Mouse (Mus musculus): ENCODE measurements at regions not wholly inside any gene's neighbourhood (a gene's known extent, or its start where the extent isn't known, plus 50 kb on each side); places are given as distances from the start of the nearest gene placed in this dataset.

- ATAC-seq (ENCODE audit: extremely low read depth, insufficient number of reproducible peaks, low FRiP score, poor library complexity, severe bottlenecking), result no peak
- Histone ChIP-seq H3K36me3 (replicated peaks) (no peaks in the 10 kb centered on the region), H3K4me3 (ENCODE audit: low read depth, low read length) (no peak overlapping the region), H3K9me3 (replicated peaks) (peaks cover 31% of the 10 kb centered on the region), H3K4me1 (ENCODE audit: insufficient read depth, low read depth, low read length) (no peaks in the 10 kb centered on the region), H3K27me3 (ENCODE audit: insufficient read depth, low read length) (no peaks in the 10 kb centered on the region)
- no peak for TF ChIP-seq GATA2 (IDR thresholded peaks at IDR 0.05; ENCODE audit: borderline replicate concordance, low read depth, low read length)
- no peak for DNase-seq (ENCODE audit: low spot score)
Measured at GRCm38 (mm10) chr12:27538210-27538609, 195.8 kb upstream of the Sox11 start.

GRCm38 (mm10) chr12:27537507-27537906 lies 195.1 kb upstream of the Sox11 start:
- Histone ChIP-seq H3K27me3 (ENCODE audit: insufficient read depth, low read length) (no peaks in the 10 kb centered on the region), H3K4me1 (ENCODE audit: insufficient read depth, low read depth, low read length) (no peaks in the 10 kb centered on the region), H3K36me3 (replicated peaks) (no peaks in the 10 kb centered on the region), H3K4me3 (ENCODE audit: low read depth, low read length) (no peak overlapping the region), H3K9me3 (replicated peaks) (peaks cover 30% of the 10 kb centered on the region)
- no peak for TF ChIP-seq POLR2AphosphoS5 (IDR thresholded peaks at IDR 0.05; ENCODE audit: insufficient replicate concordance, low read depth, low read length)
- no peak for TF ChIP-seq CTCF (IDR thresholded peaks at IDR 0.05; ENCODE audit: low read depth, low read length)
- TF ChIP-seq GATA2 (IDR thresholded peaks at IDR 0.05; ENCODE audit: borderline replicate concordance, low read depth, low read length), result no peak
- no peak for TF ChIP-seq TAL1 (conservative IDR thresholded peaks at IDR 0.05; ENCODE audit: low read depth, low read length)
- TF ChIP-seq GATA1 (IDR thresholded peaks at IDR 0.05; ENCODE audit: borderline replicate concordance, low read length), result no peak
- no peak for DNase-seq (ENCODE audit: low spot score)
- no peak for ATAC-seq (ENCODE audit: extremely low read depth, insufficient number of reproducible peaks, low FRiP score, poor library complexity, severe bottlenecking)

- peaks cover 25% of the 10 kb centered on the region for H3K9me3 ChIP-seq (replicated peaks)
- TF ChIP-seq POLR2AphosphoS5 (IDR thresholded peaks at IDR 0.05; ENCODE audit: insufficient replicate concordance, low read depth, low read length) (no peak), GATA2 (IDR thresholded peaks at IDR 0.05; ENCODE audit: borderline replicate concordance, low read depth, low read length) (no peak), TAL1 (conservative IDR thresholded peaks at IDR 0.05; ENCODE audit: low read depth, low read length) (no peak), GATA1 (IDR thresholded peaks at IDR 0.05; ENCODE audit: borderline replicate concordance, low read length) (no peak), CTCF (IDR thresholded peaks at IDR 0.05; ENCODE audit: low read depth, low read length) (no peak)
- no peak overlapping the region for H3K4me3 ChIP-seq (ENCODE audit: low read depth, low read length)
- no peaks in the 10 kb centered on the region for H3K4me1 ChIP-seq (ENCODE audit: insufficient read depth, low read depth, low read length)
- ATAC-seq (ENCODE audit: extremely low read depth, insufficient number of reproducible peaks, low FRiP score, poor library complexity, severe bottlenecking) (no peak), DNase-seq (ENCODE audit: low spot score) (no peak)
- H3K27me3 ChIP-seq (ENCODE audit: insufficient read depth, low read length), result no peaks in the 10 kb centered on the region
- no peaks in the 10 kb centered on the region for H3K36me3 ChIP-seq (replicated peaks)
Measured at GRCm38 (mm10) chr12:27537017-27537416, 194.6 kb upstream of the Sox11 start.

GRCm38 (mm10) chr12:27525604-27526003 lies 183.2 kb upstream of the Sox11 start:
- TF ChIP-seq CTCF (IDR thresholded peaks at IDR 0.05; ENCODE audit: low read depth, low read length) (no peak), GATA1 (IDR thresholded peaks at IDR 0.05; ENCODE audit: borderline replicate concordance, low read length) (no peak)
- no peak for DNase-seq (ENCODE audit: low spot score)
- ATAC-seq (ENCODE audit: extremely low read depth, insufficient number of reproducible peaks, low FRiP score, poor library complexity, severe bottlenecking), result no peak
- Histone ChIP-seq H3K9me3 (replicated peaks) (peaks cover 53% of the 10 kb centered on the region), H3K27me3 (ENCODE audit: insufficient read depth, low read length) (no peaks in the 10 kb centered on the region), H3K4me1 (ENCODE audit: insufficient read depth, low read depth, low read length) (no peaks in the 10 kb centered on the region), H3K4me3 (ENCODE audit: low read depth, low read length) (no peak overlapping the region), H3K36me3 (replicated peaks) (no peaks in the 10 kb centered on the region)

GRCm38 (mm10) chr12:27513253-27513652 lies 170.9 kb upstream of the Sox11 start:
- H3K27me3 ChIP-seq (ENCODE audit: insufficient read depth, low read length), result no peaks in the 10 kb centered on the region
- no peaks in the 10 kb centered on the region for H3K36me3 ChIP-seq (replicated peaks)
- H3K4me1 ChIP-seq (ENCODE audit: insufficient read depth, low read depth, low read length), result no peaks in the 10 kb centered on the region
- H3K4me3 ChIP-seq (ENCODE audit: low read depth, low read length), result no peak overlapping the region
- ATAC-seq (ENCODE audit: extremely low read depth, insufficient number of reproducible peaks, low FRiP score, poor library complexity, severe bottlenecking) (no peak), DNase-seq (ENCODE audit: low spot score) (no peak)
- H3K9me3 ChIP-seq (replicated peaks), result peaks cover 13% of the 10 kb centered on the region
- TF ChIP-seq TAL1 (conservative IDR thresholded peaks at IDR 0.05; ENCODE audit: low read depth, low read length) (no peak), CTCF (IDR thresholded peaks at IDR 0.05; ENCODE audit: low read depth, low read length) (no peak), POLR2AphosphoS5 (IDR thresholded peaks at IDR 0.05; ENCODE audit: insufficient replicate concordance, low read depth, low read length) (no peak), GATA2 (IDR thresholded peaks at IDR 0.05; ENCODE audit: borderline replicate concordance, low read depth, low read length) (no peak), GATA1 (IDR thresholded peaks at IDR 0.05; ENCODE audit: borderline replicate concordance, low read length) (no peak)

- ATAC-seq (ENCODE audit: extremely low read depth, insufficient number of reproducible peaks, low FRiP score, poor library complexity, severe bottlenecking) (no peak), DNase-seq (ENCODE audit: low spot score) (no peak)
- no peaks in the 10 kb centered on the region for H3K27me3 ChIP-seq (ENCODE audit: insufficient read depth, low read length)
- no peaks in the 10 kb centered on the region for H3K4me1 ChIP-seq (ENCODE audit: insufficient read depth, low read depth, low read length)
- no peaks in the 10 kb centered on the region for H3K36me3 ChIP-seq (replicated peaks)
- H3K9me3 ChIP-seq (replicated peaks), result peaks cover 18% of the 10 kb centered on the region
- no peak overlapping the region for H3K4me3 ChIP-seq (ENCODE audit: low read depth, low read length)
- TF ChIP-seq GATA1 (IDR thresholded peaks at IDR 0.05; ENCODE audit: borderline replicate concordance, low read length), result no peak
- TF ChIP-seq POLR2AphosphoS5 (IDR thresholded peaks at IDR 0.05; ENCODE audit: insufficient replicate concordance, low read depth, low read length), result no peak
- TF ChIP-seq GATA2 (IDR thresholded peaks at IDR 0.05; ENCODE audit: borderline replicate concordance, low read depth, low read length), result no peak
- TF ChIP-seq TAL1 (conservative IDR thresholded peaks at IDR 0.05; ENCODE audit: low read depth, low read length), result no peak
Measured at GRCm38 (mm10) chr12:27508226-27508560, 165.8 kb upstream of the Sox11 start.

- Histone ChIP-seq H3K27me3 (ENCODE audit: insufficient read depth, low read length) (no peaks in the 10 kb centered on the region), H3K4me1 (ENCODE audit: insufficient read depth, low read depth, low read length) (no peaks in the 10 kb centered on the region), H3K4me3 (ENCODE audit: low read depth, low read length) (no peak overlapping the region), H3K9me3 (replicated peaks) (peaks cover 21% of the 10 kb centered on the region), H3K36me3 (replicated peaks) (no peaks in the 10 kb centered on the region)
- TF ChIP-seq GATA1 (IDR thresholded peaks at IDR 0.05; ENCODE audit: borderline replicate concordance, low read length) (no peak), CTCF (IDR thresholded peaks at IDR 0.05; ENCODE audit: low read depth, low read length) (no peak), TAL1 (conservative IDR thresholded peaks at IDR 0.05; ENCODE audit: low read depth, low read length) (no peak), POLR2AphosphoS5 (IDR thresholded peaks at IDR 0.05; ENCODE audit: insufficient replicate concordance, low read depth, low read length) (no peak), GATA2 (IDR thresholded peaks at IDR 0.05; ENCODE audit: borderline replicate concordance, low read depth, low read length) (no peak)
- ATAC-seq (ENCODE audit: extremely low read depth, insufficient number of reproducible peaks, low FRiP score, poor library complexity, severe bottlenecking) (no peak), DNase-seq (ENCODE audit: low spot score) (no peak)
Measured at GRCm38 (mm10) chr12:27507523-27508225, 165.3 kb upstream of the Sox11 start.

Data from G1E (cell line).